Mouse (Mus musculus) 416B (cell line): ENCODE data around the gene Vmp1.
A peak's percentile ranks its signal among the peaks of the same experiment; 100 is the strongest.

ENCODE experiments used
- DNase-seq: peaks from one replicate; pipeline ENCODE4 v3.0.0; 2011; ENCODE audit warnings: low read depth

Gene Vmp1

DNA sequence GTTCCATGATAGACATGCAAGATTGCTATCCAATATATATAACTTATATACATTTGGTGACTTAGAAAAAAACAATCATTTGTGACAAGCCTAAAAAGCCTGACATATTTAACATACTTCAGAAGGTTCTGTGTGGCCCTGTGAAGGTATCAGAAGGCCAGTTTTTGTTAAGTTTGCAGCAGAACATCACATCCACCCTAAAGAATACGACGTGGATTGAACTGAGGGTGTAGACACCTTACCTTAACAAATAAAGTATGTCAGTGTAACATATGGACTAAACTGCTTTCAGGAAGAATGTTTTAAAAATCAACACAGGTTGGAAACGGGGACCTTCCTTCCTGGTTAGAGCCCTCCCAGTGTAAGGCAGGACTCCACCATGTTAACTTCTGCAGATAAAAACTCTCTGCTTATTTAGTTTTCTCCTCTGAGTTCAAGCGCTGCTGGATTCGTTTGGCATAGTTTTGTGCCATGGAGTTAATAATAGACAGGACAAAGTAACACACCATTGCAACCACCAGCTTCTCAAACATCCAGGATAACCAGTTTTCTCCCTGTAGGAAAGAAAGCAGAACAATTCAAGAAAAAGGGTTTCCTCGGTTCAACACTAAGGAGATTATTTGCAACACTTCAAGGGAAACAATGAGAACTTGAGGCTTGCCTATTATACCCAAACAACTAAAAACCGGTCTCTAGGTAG, 98.6 kb downstream of the Vmp1 start:
- peak; percentile 67 for DNase-seq

DNA sequence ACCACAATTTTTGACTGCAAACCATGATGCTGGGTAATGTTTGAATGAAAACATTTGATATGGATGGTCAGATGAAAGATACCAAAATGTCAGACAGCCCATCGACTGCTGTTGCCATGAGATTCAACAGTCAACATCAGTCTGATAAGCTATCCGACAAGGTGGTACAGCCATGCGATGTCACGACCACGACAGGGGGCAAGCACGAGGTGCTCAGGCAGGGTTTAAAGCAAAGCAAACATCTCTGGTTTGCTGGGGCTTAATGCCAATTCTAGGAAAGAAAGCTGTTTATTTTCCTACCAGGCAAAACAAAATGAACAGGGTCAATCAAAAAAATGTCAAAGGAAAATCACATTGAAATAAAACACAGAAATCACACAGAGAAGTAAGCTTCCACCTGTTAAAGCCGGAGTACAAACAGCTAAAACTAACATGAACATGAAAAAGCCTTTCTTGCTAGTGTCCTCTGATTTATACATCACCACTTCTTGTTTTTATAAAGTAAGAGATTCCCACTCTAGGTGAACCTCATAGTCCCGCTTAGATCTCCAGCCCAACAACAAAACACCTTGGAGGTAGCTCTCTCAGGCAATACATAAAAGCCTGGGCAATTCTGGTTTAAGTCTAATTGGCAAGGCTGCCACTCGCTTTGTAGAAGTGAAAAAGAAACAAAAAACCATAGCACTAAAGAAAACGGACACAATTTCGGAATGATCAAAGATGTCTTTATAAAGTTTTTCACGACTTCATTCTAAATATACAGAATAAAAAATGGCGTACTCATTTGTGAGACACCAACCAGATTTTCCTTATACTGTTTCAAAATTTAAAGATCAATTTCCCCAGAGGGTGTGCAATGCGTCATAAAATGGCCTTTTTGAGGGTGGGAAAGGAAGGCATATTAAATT, 99.4 kb downstream of the Vmp1 start:
- DNase-seq, result peak; percentile 64

DNA sequence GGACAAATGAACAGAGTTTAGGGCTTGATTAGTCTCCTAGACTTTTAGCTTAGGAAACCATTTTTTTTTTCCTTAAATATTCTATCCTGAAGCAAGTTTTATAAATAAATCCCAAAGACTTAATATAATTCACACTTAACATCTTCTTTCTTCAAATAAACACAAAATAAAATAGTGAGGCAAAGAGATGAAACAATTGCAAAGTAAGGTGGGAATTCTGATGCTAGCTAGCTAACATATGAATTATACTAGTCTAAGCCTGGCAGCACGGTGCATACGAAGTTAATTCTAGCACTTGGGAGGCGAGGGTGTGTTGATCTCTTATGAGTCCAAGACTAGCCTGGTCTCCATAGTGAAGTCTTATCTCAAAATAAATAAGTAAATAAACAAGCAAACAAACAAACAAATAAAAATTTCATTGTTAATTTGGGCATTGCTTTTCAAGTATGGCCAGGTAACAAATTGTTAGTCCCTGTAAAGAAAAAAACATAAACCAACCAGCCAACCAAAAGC, 100.3 kb downstream of the Vmp1 start:
- peak; percentile 69 for DNase-seq

DNA sequence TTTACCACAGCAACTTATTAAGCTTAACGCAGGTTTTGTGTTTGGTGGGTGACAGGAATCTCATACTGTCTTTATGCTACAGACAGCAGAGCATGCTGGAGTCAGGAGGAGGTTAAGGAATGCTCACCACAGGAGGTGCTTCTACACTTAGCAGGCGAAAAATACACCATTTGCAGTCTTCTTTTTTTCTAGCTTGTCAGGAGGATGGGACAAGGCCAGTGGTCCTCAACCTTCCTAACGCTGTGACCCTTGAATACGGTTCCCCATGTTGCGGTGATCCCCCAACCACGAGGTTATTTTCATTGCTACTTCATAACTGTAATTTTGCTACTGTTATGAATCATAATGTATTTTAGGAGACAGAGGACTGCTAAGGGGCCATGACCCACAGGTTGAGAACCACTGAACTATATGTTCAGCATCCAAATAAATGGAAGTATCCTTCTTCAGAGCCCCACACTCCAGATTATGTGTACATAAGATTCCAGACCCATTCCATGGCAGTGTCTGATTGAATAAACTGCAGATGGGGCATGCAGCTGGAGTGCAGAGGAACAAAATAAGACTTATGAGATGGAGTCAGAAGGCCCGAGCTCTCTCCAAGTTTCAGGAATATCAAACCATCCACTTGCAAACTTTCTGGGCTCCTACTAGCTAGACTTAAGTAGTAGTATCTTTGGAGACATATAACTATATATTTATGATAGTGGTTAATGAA, 100.9 kb downstream of the Vmp1 start:
- no peak for DNase-seq

DNA sequence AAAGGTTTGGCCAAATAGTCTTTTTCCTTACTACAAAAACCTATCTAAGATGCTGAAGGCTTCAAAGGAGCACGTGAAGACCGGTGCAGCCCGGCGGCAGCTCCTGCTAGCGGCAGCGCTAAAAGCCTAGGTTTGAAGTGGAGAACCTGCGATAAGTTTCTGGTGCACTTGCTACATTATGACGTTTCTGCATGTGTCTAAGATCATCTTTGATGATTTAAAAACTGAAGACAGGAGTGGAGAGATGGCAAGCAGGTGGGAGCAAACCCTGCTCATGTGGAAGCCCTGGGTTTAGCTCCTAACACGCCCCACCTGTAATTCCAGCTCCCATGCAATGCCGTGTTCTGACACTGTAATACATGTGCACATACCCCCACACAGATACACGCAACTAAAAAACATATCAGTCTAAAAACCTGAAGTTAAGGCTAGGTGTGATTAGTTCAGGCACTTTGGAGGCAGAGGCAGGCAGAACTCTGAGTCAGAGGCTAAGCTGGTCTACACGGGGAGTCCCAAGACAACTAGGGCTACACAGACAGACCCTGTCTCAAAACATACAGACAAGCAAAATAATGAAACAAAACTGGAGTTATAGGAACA, 101.6 kb downstream of the Vmp1 start:
- DNase-seq, result peak; percentile 93

DNA sequence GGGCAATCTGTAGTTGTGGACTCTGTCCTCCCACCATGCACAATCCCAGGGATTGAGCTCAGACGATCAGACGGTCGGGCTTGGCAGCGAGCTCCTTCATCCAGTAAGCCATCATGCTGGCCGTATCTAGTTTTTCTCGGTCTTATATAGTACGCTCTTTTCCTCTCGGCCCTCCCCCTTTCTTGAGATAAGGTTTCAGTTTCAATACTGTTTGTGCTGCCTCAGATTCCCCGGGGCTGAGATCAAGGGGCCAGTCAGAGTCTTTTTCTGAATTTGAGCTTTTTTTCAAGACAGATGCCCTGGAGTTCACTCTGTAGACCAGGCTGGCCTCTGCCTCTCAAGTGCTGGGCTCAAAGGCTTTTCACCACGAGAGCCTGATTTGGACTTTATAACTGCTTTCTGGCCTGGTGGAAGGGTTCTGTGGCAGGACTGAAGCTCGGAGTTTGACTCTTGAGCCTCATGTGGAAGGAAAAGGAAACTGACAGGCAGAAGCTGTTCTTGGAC, 102.3 kb downstream of the Vmp1 start:
- DNase-seq, result peak; percentile 96

DNA sequence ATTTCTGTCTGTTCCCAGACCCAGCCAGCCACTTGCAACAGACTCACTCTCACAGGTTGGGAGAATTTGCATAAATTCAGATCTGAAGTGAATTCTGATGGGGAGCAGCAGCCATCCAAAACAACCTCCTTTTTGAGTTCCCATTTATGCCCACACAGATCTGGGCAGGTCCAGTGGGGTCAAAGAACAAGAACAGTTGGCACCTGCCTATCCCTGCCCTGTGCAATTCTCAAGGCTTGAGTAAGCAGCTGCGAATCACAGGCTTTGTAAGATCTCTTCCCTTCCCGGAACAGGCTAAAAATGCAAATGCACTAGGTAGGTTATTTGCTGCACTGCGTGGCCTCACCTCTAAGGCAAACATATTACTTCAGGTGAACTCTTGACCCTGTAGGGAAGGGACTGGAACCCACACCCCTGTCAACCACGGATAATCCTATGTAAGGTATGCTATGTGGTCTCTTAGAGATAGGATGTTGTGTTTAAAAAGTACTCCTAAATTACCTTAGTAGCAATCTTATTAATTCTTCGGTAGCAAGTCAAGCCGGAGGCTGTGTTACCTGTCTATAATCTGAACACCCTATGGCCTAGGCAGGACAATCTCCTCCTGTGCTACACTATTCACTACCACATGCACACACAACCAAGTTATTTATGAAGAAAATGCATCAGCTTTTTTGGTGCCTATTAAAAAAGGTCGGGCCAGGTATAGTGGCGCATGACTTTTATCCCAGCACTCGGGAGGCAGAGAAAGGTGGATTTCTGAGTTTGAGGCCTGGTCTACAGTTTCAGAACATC, 103.1 kb downstream of the Vmp1 start:
- DNase-seq, result peak; percentile 63

DNA sequence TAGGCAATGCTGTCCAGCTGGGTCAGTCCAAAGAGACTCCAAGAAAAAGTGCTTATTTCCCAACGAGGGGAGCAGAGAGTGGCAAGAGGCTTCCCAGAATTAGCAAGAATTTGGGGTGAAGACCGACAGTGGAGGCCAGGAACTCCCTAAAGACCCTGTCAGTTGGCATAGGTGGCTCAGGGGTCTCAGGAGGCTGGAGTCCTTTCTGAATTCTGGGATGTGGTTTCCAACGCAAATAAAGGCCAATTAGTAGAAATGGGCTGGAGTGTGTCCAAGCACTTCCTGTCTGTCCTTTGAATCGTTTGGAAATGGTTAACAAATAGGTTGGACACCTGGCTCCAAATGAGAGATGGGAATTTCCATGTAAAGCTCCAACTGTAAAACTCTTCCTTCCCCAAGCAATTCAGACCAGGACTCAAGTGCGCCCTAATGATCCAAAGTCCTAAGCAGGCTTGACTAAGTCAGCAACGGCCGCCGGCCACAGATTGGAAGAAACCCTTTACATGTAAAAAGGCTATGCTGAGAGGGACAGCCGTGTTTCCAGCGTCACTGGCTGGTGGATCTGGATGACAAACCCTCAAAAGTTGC, 103.8 kb downstream of the Vmp1 start:
- DNase-seq, result no peak

DNA sequence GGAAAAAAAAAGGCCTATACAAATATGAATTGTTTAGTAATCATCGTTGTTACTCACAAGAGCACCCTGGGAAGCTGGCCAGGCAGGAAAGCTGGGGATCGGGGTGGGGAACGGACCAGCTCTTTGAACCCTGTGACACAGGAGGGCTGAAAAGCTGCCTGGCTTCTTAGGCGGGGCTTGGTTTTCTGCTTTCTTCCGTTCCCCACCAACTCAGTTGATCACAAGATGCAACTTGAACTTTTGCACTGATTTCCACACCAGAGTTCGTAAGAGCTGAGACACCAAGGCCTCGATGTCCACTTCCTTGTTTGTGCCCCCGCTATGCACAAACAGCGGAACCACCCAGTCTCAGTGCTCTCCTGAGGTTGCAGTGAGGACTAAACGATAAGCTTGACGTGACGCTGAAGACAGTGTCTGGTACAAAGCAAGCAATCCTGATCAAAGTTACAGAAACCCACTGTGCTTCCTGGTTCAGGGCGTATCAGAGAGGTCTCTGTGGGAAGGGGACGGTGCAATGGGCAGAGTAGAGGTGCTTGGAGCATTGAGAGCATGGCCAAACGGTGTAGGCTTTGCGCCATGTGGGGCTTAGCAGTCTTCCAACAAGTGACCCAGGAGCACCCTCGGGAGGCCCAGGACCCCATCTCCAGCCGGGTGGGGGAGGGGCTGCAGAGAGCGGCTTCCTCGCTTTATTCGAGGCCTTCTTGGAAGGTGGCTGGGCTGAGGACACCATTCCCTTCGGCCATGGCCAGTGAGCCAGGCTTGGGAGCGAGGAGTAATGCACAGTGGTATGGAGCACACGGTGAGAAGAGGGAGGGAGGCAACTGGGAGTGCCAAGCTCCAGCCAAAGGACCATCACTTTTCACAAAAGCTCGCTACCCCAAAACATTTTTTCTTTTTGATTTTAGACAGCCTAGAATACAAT, 104.6 kb downstream of the Vmp1 start:
- DNase-seq, result peak; percentile 63

DNA sequence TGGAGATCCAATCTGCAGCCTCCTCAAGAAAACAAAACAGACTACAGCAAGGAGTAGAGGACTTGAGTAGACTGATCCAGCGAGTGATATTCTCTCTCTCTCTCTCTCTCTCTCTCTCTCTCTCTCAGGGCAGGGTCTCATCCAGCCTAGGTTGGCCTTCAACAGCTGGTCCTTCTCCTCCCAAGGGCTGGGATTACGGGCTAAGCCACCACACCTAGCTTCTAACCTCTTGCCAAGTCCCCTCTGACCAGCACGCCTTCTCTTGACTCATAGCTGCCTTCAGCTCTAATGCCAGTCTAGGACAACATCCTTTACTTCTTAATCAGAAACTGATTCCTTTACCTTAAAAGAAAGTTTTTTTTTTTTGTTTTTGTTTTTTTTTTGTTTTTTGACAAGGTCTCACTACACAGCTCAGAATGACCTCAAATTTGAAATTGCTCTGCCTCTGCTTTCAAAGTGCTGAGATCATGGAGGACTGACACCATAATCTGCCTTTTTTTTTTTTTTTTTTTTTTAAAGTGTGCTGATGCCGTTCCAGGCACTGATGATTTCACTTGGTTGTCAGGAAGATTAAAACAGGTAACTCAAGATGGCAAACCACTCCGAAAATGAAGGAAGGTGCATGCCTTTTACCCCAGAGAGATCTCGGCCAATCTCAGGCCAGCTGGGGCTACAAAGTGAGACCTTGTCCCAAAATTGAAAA, 105.4 kb downstream of the Vmp1 start:
- no peak for DNase-seq

DNA sequence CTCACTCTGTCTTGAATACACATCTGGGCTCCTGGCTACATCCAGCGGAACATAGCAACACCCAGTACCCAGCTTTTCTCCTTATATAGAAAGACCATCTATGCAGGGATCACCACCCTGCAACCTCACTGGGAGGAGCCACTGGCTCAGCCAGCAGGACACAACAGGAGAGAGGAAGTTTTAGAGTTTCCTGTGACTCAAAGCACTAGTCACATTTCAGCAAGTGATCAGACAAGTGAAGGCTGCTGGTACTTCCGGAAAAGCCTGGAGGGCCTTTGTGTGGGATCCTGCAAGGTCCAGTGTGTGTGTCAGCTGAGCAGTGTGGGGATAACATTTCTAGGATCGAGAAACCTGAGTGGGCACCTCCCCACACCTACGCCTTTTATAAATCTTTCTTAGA, 106.4 kb downstream of the Vmp1 start:
- peak; percentile 96 for DNase-seq

DNA sequence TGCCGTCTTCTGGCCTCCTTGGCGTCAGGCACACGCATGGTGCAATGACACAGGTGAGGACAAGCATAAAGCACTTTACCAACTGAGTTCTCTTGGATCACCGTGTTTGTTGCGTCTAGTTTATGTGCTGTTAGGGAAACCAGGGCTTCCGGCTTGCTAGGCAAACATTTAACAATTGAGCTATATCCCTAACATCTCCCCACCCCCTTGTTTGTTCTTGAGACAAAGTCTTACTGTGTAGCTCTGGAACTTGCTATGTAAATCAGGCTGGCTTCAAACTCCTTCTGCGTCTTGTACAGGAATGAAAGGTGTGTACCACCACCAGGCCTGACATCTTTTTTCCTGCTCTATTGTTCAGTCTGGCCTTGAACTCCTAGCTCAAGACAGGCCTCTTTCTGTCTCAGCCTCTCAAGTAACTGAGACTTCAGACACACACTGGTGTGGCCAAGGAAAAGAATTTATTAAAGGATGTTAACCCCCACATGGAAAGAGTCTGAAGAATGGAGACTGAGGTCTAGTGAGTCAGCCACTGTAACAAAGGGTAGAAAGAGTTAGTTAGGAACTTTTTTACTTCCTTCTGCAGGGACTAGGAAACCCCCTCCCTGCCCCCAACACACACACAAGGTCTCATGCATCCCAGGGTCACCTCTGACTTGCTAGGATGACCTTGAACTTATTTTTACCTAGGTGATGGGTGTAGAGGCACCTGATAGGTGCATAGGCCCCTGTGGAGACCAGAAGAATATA, 107.8 kb downstream of the Vmp1 start:
- no peak for DNase-seq

DNA sequence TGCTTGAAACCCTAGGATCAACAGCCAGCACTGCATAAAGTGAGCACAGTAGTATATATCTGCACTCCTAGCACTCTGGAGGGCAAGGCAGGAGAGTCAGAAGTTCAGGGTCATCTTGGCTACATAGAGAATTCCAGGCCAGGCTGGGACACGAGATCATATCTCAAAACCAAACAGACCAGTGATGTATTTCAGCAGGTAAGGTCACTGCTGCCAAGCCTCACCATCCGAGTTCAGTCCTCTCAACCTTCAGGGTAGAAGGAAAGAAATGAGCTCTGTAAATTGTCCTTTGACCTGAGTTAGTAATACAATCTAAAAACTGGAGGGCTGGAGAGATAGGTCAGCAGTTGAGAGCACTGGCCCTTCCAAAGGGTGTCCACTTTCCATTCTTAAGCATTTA, 109.2 kb downstream of the Vmp1 start:
- no peak for DNase-seq

DNA sequence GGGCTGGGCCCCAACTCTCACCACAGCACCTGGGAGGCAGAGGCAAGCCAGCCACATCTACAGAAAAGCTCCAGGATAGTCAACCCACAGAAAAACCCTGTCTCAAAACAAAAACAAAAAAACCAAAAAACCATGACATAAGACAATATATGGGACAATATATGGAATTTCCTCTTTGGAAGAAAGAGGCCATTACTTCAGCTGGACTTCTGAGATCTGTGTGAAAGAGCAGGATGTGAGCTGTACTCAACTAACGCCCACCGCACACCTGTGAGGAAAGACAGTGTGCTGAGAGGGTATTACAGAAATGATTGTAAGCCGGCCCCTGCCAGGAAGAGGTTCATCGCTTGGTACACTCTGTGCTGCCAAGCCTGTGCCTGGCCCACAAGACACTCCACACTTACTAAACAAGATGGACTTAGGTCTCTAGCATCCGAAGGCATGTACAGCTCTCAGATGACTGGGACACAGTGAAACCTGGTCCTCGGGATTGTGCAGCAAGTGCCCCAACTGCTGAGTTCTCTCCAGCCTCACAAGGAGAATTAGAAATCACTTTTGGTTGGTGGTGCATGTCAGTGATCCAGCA, 109.9 kb downstream of the Vmp1 start:
- no peak for DNase-seq

DNA sequence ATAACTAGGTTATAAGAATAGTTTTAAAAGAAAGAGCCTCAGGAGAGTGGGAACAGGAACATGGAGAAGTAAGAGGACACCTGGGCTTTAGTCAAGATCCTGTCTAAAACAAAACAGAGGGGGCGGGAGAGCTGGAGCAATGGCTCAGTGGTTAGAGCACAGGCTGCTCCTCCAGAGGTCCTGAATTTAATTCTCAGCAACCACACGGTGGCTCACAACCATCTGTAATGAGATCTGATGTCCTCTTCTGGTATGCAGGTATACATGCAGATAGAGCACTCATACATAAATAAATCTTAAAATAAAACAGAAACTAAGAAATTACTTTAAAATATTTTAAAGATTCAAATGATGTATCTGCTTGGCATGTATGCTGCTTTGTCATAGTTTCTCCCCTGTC, 111.0 kb downstream of the Vmp1 start:
- DNase-seq, result peak; percentile 49

DNA sequence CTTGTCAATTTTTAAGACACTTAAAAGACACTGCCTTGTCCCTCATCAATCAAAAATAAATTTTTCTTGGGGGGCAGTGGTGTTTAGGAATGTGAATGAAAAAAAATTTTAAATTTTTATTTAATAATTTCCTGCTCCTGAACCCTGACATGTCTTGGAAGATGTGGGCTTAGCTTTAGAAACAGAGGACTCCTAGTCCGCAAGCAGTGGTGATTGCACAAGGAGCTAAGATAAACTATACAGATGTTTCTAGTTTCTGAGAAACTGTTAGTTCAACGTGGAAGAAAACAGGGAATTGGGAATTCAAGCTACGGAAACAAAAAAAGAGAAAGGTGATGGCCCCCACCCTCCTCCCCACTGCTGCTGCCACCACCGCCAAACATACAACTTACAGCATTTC, 111.8 kb downstream of the Vmp1 start:
- no peak for DNase-seq

DNA sequence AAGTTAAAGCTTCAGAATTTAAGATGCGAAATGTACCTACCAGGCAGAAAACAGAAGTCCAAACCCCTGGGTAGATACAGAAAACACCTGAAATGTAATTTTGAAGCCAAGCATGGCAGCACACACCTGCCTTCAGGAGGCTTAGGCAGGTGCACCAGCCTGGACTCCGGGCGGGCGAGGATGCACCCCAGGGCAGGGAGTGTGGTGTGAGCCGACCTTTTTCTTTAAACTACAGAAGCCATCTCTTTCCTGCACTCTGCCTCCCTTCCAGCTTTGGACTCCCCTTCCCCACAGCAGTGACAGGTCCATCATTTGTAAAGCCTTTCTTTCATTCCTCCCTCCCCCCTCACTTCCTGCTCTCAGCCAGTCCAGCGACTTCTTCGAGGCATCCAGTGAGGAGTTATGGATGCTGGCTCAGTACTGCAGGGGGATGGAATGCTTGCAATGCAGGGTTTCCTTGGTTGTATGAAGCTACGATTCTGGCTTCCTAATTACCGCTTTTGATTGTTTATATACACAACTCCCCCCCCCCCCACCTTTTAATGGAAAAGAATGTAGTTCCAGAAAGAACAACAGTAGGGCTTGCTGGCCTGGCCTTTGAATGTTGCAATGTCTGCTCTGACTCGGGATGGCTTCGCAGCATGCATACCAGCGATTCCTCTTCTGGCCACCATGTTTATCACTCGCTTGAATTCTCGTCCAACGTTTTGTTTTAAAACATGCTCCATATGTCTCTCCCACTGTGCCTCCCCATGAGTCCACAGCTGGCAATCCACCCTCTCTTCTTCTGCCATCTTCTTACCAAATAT, 112.4 kb downstream of the Vmp1 start:
- DNase-seq, result no peak
